Mouse (Mus musculus) midbrain, embryonic 15.5 days (tissue): ENCODE results near the gene Nectin4. TPM values are rescaled to one million over a fixed set of nuclear protein-coding genes. Genes with fewer than 3 reads are reported as not detected.

Experiments
- ATAC-seq: fragments of 200-750 bp; cut with Nextera tagmentation; replicated peaks from 2 replicates; pipeline ENCODE4 v1.8.0; 2017; ENCODE audit warnings: moderate TSS enrichment
- H3K27ac ChIP-seq: fragments of 300-500 bp; sonication (generic); 2 replicates; pipeline ENCODE4 v1.5.1; 2015; ENCODE audit warnings: mild to moderate bottlenecking, inconsistent platforms
- H3K27me3 ChIP-seq: fragments of 300-500 bp; sonication (generic); replicated peaks from 2 replicates; pipeline ENCODE4 v1.6.1; 2015; ENCODE audit warnings: inconsistent platforms
- H3K36me3 ChIP-seq: fragments of 300-500 bp; sonication (generic); replicated peaks from 2 replicates; pipeline ENCODE4 v1.6.1; 2015; ENCODE audit warnings: inconsistent platforms
- H3K4me1 ChIP-seq: fragments of 300-500 bp; sonication (generic); 2 replicates; pipeline ENCODE4 v1.6.1; 2015; ENCODE audit warnings: inconsistent platforms
- H3K4me2 ChIP-seq: fragments of 300-500 bp; sonication (generic); 2 replicates; pipeline ENCODE4 v1.6.1; 2015; ENCODE audit warnings: inconsistent platforms, mild to moderate bottlenecking, moderate library complexity
- H3K4me3 ChIP-seq: fragments of 300-500 bp; sonication (generic); 2 replicates; pipeline ENCODE4 v1.5.1; 2015; ENCODE audit warnings: mild to moderate bottlenecking, inconsistent platforms
- H3K9ac ChIP-seq: fragments of 300-500 bp; sonication (generic); 2 replicates; pipeline ENCODE4 v1.6.1; 2015; ENCODE audit warnings: mild to moderate bottlenecking, inconsistent platforms
- H3K9me3 ChIP-seq: fragments of 300-500 bp; sonication (generic); 2 replicates; pipeline ENCODE4 v1.6.1; 2016; ENCODE audit warnings: inconsistent platforms
- WGBS: fragments of 180-500 bp; shearing (Covaris S2); methylation state at CpG from one replicate; pipeline ENCODE4 v1.1.7; 2015; ENCODE audit warnings: mixed read lengths; 5-methylcytosine and 5-hydroxymethylcytosine counted together
- polyA plus RNA-seq: library from polyadenylated mRNA; unstranded; fragments of >200 nt; fragmentation: Nextera tagmentation; extraction: Ambion mirVana; gene quantifications from 2 replicates; pipeline ENCODE4 v1.2.1, GENCODE M21; 2015

Nectin4 gene
- polyA plus RNA-seq, 1 experiment from 2014 or later, result 3.6 TPM

- peak overlapping the region; percentile 81; the same call in 1 of the 2 replicates for H3K4me2 ChIP-seq
- peaks cover 35% of the 10 kb centered on the region for H3K36me3 ChIP-seq
- no peaks in the 10 kb centered on the region for H3K27me3 ChIP-seq
- 0 out of 2 replicates have a peak, but pooled peaks cover 6% of the 10 kb centered on the region for H3K9me3 ChIP-seq
- ATAC-seq, result no peak
- H3K4me1 ChIP-seq, result peaks cover 36% of the 10 kb centered on the region
- WGBS, result 81% methylated on average over 9 of the region's 9 CpGs
- no peak overlapping the region for H3K9ac ChIP-seq
- H3K4me3 ChIP-seq, result peak overlapping the region; percentile 94; the same call in 1 of the 2 replicates
- H3K27ac ChIP-seq, result no peak overlapping the region
These were observed 25.8 kb upstream of the Nectin4 start for GRCm38 (mm10) chr1:171343922-171344677.

- Histone ChIP-seq H3K36me3 (peaks cover 29% of the 10 kb centered on the region), H3K4me3 (peak overlapping the region; percentile 94), H3K27ac (no peak overlapping the region; the same call in 1 of the 2 replicates), H3K4me2 (peak overlapping the region; percentile 81), H3K9ac (peak overlapping the region; percentile 78), H3K27me3 (no peaks in the 10 kb centered on the region), H3K4me1 (peaks cover 38% of the 10 kb centered on the region), H3K9me3 (0 out of 2 replicates have a peak, but pooled peaks cover 6% of the 10 kb centered on the region)
- whole genome bisulfite sequencing, result 76% methylated on average over 9 of the region's 9 CpGs
- ATAC-seq, result peak; percentile 24
These were observed 25.2 kb upstream of the Nectin4 start for GRCm38 (mm10) chr1:171344715-171345114.

DNA sequence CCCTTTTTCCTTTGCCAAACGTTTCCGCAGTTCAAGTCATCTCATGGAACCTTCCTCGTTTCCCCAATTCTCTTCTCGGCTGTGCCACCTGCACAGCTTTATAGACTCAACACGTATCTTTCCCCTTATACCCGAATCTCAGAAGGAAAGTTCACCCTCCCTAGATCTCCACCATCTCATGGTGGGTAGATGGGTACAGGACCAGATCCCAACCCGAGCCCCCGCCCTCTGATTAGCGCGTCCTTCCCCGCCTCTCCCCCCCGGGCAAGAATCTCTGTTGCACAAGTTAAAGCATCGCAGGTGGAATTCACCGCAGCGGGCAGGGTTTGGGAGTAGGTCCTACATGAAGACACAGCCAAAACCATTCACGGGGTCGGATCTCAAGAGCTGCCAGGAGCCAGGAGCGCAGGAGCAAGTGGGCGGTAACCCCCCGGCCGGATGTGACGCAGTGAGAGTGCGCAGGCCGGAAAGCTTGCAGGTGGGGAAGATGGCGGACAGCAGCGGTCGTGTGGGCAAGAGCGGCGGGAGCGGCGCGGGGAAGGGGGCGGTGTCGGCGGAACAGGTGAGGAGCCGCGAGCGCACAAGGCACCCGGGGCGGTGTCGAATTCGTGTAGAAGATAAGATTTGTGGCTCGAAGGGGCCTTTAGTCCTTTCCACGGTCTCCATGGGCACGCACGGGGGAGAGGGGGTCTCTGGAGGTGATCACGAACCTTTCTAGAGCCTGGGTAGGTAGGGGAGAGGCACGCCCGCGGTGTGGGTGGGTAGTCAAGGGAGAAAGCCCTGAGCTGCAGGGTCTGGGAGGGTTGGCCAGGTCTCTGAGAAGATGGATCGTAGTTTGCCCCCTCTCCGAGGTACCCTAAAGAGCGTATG, 24.4 kb upstream of the Nectin4 start, which contains the start of the genes Nit1 and Pfdn2:
Gene Nit1, minus strand, starts transcription at position 422 of the 870 bp plus-strand sequence.
Gene Pfdn2, plus strand, starts transcription at position 446 of the 870 bp plus-strand sequence.
- Histone ChIP-seq H3K27me3 (no peaks in the 10 kb centered on the region), H3K9me3 (0 out of 2 replicates have a peak, but pooled peaks cover 6% of the 10 kb centered on the region), H3K4me2 (peak within 1 kb of the TSS; percentile 81), H3K9ac (peak within 1 kb of the TSS; percentile 78), H3K36me3 (peaks cover 22% of the 10 kb centered on the region), H3K4me1 (peaks cover 38% of the 10 kb centered on the region), H3K27ac (peak within 1 kb of the TSS; percentile 86), H3K4me3 (peak within 1 kb of the TSS; percentile 94)
- WGBS, result 1% methylated on average over 52 of the region's 53 CpGs
- peak; percentile 95 for ATAC-seq

DNA sequence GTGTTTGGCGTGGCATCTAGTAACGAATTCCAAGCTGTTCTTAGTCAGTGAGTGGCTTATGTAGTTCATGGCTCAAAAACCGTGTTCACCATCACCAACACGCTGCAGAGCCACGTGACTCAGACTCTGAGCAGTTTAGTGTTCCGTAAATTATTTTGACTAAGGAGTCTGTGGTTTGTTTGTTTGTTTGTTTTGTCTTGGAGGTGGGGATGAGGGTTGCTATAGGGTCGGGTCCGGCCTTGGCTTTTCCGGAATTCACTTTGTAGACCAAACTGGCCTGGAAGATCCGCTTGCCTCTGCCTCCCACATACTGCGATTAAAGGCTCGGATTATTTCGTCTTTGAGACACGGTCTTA, 23.8 kb upstream of the Nectin4 start:
- WGBS, result under 1% methylated on average over 14 of the region's 14 CpGs
- peak overlapping the region; percentile 86 for H3K27ac ChIP-seq
- ATAC-seq, result no peak

GRCm38 (mm10) chr1:171348665-171349064, 21.2 kb upstream of the Nectin4 start:
- Histone ChIP-seq H3K9ac (no peak overlapping the region), H3K4me2 (no peak overlapping the region), H3K9me3 (0 out of 2 replicates have a peak, but pooled peaks cover 6% of the 10 kb centered on the region), H3K4me3 (no peak overlapping the region), H3K36me3 (no peaks in the 10 kb centered on the region), H3K27me3 (no peaks in the 10 kb centered on the region), H3K4me1 (peaks cover 36% of the 10 kb centered on the region), H3K27ac (no peak overlapping the region)
- 93% methylated on average over 3 of the region's 3 CpGs for WGBS
- ATAC-seq, result no peak

More for the DNA sequence above, 23.8 kb upstream of the Nectin4 start:
- Histone ChIP-seq H3K27me3 (no peaks in the 10 kb centered on the region), H3K4me2 (peak overlapping the region; percentile 81), H3K4me1 (peaks cover 38% of the 10 kb centered on the region), H3K9ac (peak overlapping the region; percentile 78), H3K9me3 (0 out of 2 replicates have a peak, but pooled peaks cover 6% of the 10 kb centered on the region), H3K36me3 (peaks cover 16% of the 10 kb centered on the region), H3K4me3 (peak overlapping the region; percentile 94)

GRCm38 (mm10) chr1:171349210-171349609, 20.7 kb upstream of the Nectin4 start:
- no peak overlapping the region for H3K27ac ChIP-seq
- H3K9me3 ChIP-seq, result 0 out of 2 replicates have a peak, but pooled peaks cover 6% of the 10 kb centered on the region
- H3K4me3 ChIP-seq, result no peak overlapping the region
- ATAC-seq, result no peak
- WGBS, result 96% methylated on average over 2 of the region's 2 CpGs
- peaks cover 33% of the 10 kb centered on the region for H3K4me1 ChIP-seq
- H3K4me2 ChIP-seq, result no peak overlapping the region
- no peaks in the 10 kb centered on the region for H3K36me3 ChIP-seq
- H3K9ac ChIP-seq, result no peak overlapping the region
- H3K27me3 ChIP-seq, result no peaks in the 10 kb centered on the region

- Histone ChIP-seq H3K27me3 (no peaks in the 10 kb centered on the region), H3K36me3 (0 out of 2 replicates have a peak, but pooled peaks cover 2% of the 10 kb centered on the region), H3K27ac (no peak overlapping the region), H3K9me3 (no peaks in the 10 kb centered on the region), H3K4me3 (no peak overlapping the region), H3K9ac (no peak overlapping the region), H3K4me1 (peaks cover 12% of the 10 kb centered on the region), H3K4me2 (no peak overlapping the region)
- 86% methylated on average over 5 of the region's 5 CpGs for WGBS
- no peak for ATAC-seq
These were observed 14.0 kb upstream of the Nectin4 start for GRCm38 (mm10) chr1:171355812-171356340.

DNA sequence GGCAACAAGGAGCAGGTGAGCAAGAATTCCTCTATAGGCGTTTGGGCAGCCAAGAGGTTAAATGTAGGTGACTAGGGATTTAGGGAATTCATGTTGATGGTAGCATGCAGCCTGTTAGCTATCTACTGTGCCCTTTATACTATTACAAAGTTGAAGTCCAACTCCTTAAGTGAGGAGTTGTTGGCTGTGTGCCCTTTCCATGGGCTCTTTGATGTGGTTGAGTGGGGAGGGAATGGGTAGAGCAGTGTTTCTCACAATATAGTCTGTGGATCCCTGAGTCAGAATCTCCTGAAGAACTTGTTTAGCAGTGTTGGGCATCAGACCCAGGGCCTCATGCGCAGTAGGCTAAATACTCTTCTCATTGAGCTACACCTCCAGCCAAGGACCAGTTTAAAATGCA, 13.1 kb upstream of the Nectin4 start:
- 94% methylated on average over 2 of the region's 2 CpGs for WGBS
- H3K4me3 ChIP-seq, result no peak overlapping the region

GRCm38 (mm10) chr1:171358421-171358820, 11.5 kb upstream of the Nectin4 start:
- peaks cover 20% of the 10 kb centered on the region for H3K4me1 ChIP-seq
- no peaks in the 10 kb centered on the region for H3K27me3 ChIP-seq
- H3K4me3 ChIP-seq, result no peak overlapping the region
- H3K27ac ChIP-seq, result no peak overlapping the region
- H3K9ac ChIP-seq, result no peak overlapping the region
- no peaks in the 10 kb centered on the region for H3K9me3 ChIP-seq
- H3K4me2 ChIP-seq, result no peak overlapping the region
- WGBS, result 73% methylated on average over 4 of the region's 4 CpGs
- H3K36me3 ChIP-seq, result 0 out of 2 replicates have a peak, but pooled peaks cover 2% of the 10 kb centered on the region
- ATAC-seq, result no peak

More for the DNA sequence above, 13.1 kb upstream of the Nectin4 start:
- Histone ChIP-seq H3K36me3 (0 out of 2 replicates have a peak, but pooled peaks cover 2% of the 10 kb centered on the region), H3K27ac (no peak overlapping the region), H3K4me2 (no peak overlapping the region), H3K4me1 (peaks cover 17% of the 10 kb centered on the region), H3K9me3 (no peaks in the 10 kb centered on the region), H3K27me3 (no peaks in the 10 kb centered on the region), H3K9ac (no peak overlapping the region)
- no peak for ATAC-seq

GRCm38 (mm10) chr1:171360253-171360652, 9.6 kb upstream of the Nectin4 start:
- Histone ChIP-seq H3K4me2 (peak overlapping the region; percentile 64), H3K27me3 (no peaks in the 10 kb centered on the region), H3K9me3 (no peaks in the 10 kb centered on the region), H3K4me3 (peak overlapping the region; percentile 49), H3K36me3 (0 out of 2 replicates have a peak, but pooled peaks cover 2% of the 10 kb centered on the region), H3K9ac (peak overlapping the region; percentile 67), H3K4me1 (peaks cover 20% of the 10 kb centered on the region), H3K27ac (peak overlapping the region; percentile 88)
- 3% methylated on average over 26 of the region's 26 CpGs for WGBS
- ATAC-seq, result no peak

- Histone ChIP-seq H3K4me2 (peak within 1 kb of the TSS; percentile 64), H3K36me3 (0 out of 2 replicates have a peak, but pooled peaks cover 2% of the 10 kb centered on the region), H3K9ac (peak within 1 kb of the TSS; percentile 67), H3K27me3 (no peaks in the 10 kb centered on the region), H3K27ac (peak within 1 kb of the TSS; percentile 88), H3K9me3 (no peaks in the 10 kb centered on the region), H3K4me3 (peak within 1 kb of the TSS; percentile 49), H3K4me1 (peaks cover 20% of the 10 kb centered on the region)
- under 1% methylated on average over 21 of the region's 21 CpGs for WGBS
- peak; percentile 97 for ATAC-seq
These were observed 9.2 kb upstream of the Nectin4 start, which contains the start of gene Klhdc9 for GRCm38 (mm10) chr1:171360656-171361055. TSS of gene Klhdc9 (minus strand) at chr1:171360798.
